Mouse (Mus musculus): ENCODE data around the gene Zscan4-ps1. TPM values are rescaled to one million over a fixed set of nuclear protein-coding genes. Genes with fewer than 3 reads are reported as not detected.
"Not testable (repeated sequence)": the region's sequence is repeated elsewhere in the genome, so short reads cannot be mapped to it uniquely, and the experiment has no call there.

Gene Zscan4-ps1
- polyA plus RNA-seq (2015; fragmentation: Nextera tagmentation; extraction: Ambion mirVana), result not detected in 2 replicates

- H3K27ac ChIP-seq; ATAC-seq (ENCODE audit: low read depth); H3K36me3 ChIP-seq; H3K9me3 ChIP-seq (replicated peaks); H3K4me3 ChIP-seq (replicated peaks); DNase-seq; H3K27me3 ChIP-seq; H3K4me2 ChIP-seq; H3K4me1 ChIP-seq (replicated peaks); H3K9ac ChIP-seq: not testable (repeated sequence)
- WGBS (ENCODE audit: insufficient replicate concordance), result 69% methylated on average over 2 of the region's 2 CpGs
Observed at GRCm38 (mm10) chr7:11069591-11069990, at the start of gene Zscan4-ps1. Gene Zscan4-ps1 (minus strand): TSS chr7:11069691.

Other genes starting within 250 kb of the Zscan4-ps1 start
- gene Zscan4b, start 164.6 kb downstream of the Zscan4-ps1 start, polyA plus RNA-seq (2015; fragmentation: Nextera tagmentation; extraction: Ambion mirVana), result not detected in 2 replicates
- gene Zscan4c, start 63.9 kb downstream of the Zscan4-ps1 start, polyA plus RNA-seq (2015; fragmentation: Nextera tagmentation; extraction: Ambion mirVana), result not detected in 2 replicates
- not detected in 2 replicates for gene Zscan4d, start 96.5 kb upstream of the Zscan4-ps1 start, polyA plus RNA-seq (2015; fragmentation: Nextera tagmentation; extraction: Ambion mirVana)
- gene Zscan4e, start 241.0 kb upstream of the Zscan4-ps1 start, polyA plus RNA-seq (2015; fragmentation: Nextera tagmentation; extraction: Ambion mirVana), result not detected in 2 replicates

Data from liver, embryonic 13.5 days (tissue).